Mouse (Mus musculus): Measurements from ENCODE around the gene Tph2. TPM values are rescaled to one million over a fixed set of nuclear protein-coding genes. Genes with fewer than 3 reads are reported as not detected.
"Not testable (repeated sequence)": the region's sequence is repeated elsewhere in the genome, so short reads cannot be mapped to it uniquely, and the experiment has no call there.

The Tph2 gene
- polyA plus RNA-seq (2016; fragmentation: Nextera tagmentation; extraction: Ambion mirVana) = 0.07 and 0.16 TPM in 2 replicates

GRCm38 (mm10) chr10:115184697-115185096 lies at the start of gene Tph2:
Tph2 (minus strand) TSS chr10:115185022.
- H3K4me1 ChIP-seq = 0 out of 2 replicates have a peak, but pooled peaks cover 3% of the 10 kb centered on the region
- H3K9me3 ChIP-seq (replicated peaks) = no peaks in the 10 kb centered on the region
- WGBS = 8% methylated on average over 9 of the region's 9 CpGs

GRCm38 (mm10) chr10:115233798-115234197 lies 49.0 kb upstream of the Tph2 start:
- no peaks in the 10 kb centered on the region for H3K27me3 ChIP-seq (ENCODE audit: low read depth, poor library complexity, severe bottlenecking)
- no peak overlapping the region for H3K4me3 ChIP-seq
- DNase-seq (ENCODE audit: low spot score) = no peak
- no peak overlapping the region for H3K27ac ChIP-seq (replicated peaks)
- no peaks in the 10 kb centered on the region for H3K4me1 ChIP-seq
- peaks cover 50% of the 10 kb centered on the region for H3K36me3 ChIP-seq
- H3K9me3 ChIP-seq (replicated peaks) = no peaks in the 10 kb centered on the region
- WGBS = 91% methylated on average over 3 of the region's 3 CpGs

More at GRCm38 (mm10) chr10:115184697-115185096, at the start of gene Tph2:
- Histone ChIP-seq H3K27me3 (ENCODE audit: low read depth, poor library complexity, severe bottlenecking) (no peaks in the 10 kb centered on the region), H3K27ac (replicated peaks) (no peak within 1 kb of the TSS), H3K36me3 (no peaks in the 10 kb centered on the region), H3K4me3 (no peak within 1 kb of the TSS)
- DNase-seq (ENCODE audit: low spot score) = peak; percentile 80

GRCm38 (mm10) chr10:115232513-115232912 lies 47.7 kb upstream of the Tph2 start:
- no peak for DNase-seq (ENCODE audit: low spot score)
- no peaks in the 10 kb centered on the region for H3K4me1 ChIP-seq
- peaks cover 48% of the 10 kb centered on the region for H3K36me3 ChIP-seq
- no peak overlapping the region for H3K27ac ChIP-seq (replicated peaks)
- no peak overlapping the region for H3K4me3 ChIP-seq
- no peaks in the 10 kb centered on the region for H3K27me3 ChIP-seq (ENCODE audit: low read depth, poor library complexity, severe bottlenecking)
- H3K9me3 ChIP-seq (replicated peaks) = no peaks in the 10 kb centered on the region
- WGBS = 94% methylated on average over 3 of the region's 3 CpGs

GRCm38 (mm10) chr10:115229023-115229422 lies 44.2 kb upstream of the Tph2 start:
- Histone ChIP-seq H3K4me3 (no peak overlapping the region), H3K9me3 (replicated peaks) (no peaks in the 10 kb centered on the region), H3K27ac (replicated peaks) (no peak overlapping the region), H3K4me1 (no peaks in the 10 kb centered on the region), H3K36me3 (peaks cover 40% of the 10 kb centered on the region), H3K27me3 (ENCODE audit: low read depth, poor library complexity, severe bottlenecking) (no peaks in the 10 kb centered on the region)
- 92% methylated on average over 9 of the region's 9 CpGs for WGBS
- no peak for DNase-seq (ENCODE audit: low spot score)

- no peak overlapping the region for H3K4me3 ChIP-seq
- H3K36me3 ChIP-seq = peaks cover 26% of the 10 kb centered on the region
- 92% methylated on average over 7 of the region's 7 CpGs for WGBS
- no peak overlapping the region for H3K27ac ChIP-seq (replicated peaks)
- no peaks in the 10 kb centered on the region for H3K4me1 ChIP-seq
- no peak for DNase-seq (ENCODE audit: low spot score)
- H3K27me3 ChIP-seq (ENCODE audit: low read depth, poor library complexity, severe bottlenecking) = no peaks in the 10 kb centered on the region
- no peaks in the 10 kb centered on the region for H3K9me3 ChIP-seq (replicated peaks)
Measured at GRCm38 (mm10) chr10:115226586-115226985, 41.8 kb upstream of the Tph2 start.

DNA sequence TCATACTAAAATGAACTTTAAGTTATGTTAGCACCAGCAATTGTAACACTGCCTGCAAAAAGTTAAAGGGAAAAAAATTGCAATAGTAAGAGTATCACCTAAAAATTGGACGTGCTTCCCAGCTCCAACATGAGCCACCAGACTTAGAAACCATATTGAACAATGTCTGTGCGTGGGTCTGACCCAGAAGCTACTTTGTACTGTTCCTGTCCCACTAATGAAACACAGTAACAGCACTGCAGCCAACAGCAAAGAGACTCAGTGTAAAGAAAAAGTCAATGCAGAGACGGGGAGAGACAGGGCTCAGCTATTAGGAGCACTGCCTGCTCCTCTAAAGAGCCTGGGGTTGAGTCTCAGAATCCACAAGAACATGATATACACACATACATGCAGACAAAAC lies 39.0 kb upstream of the Tph2 start:
- no peak for DNase-seq (ENCODE audit: low spot score)
- Histone ChIP-seq H3K4me3 (no peak overlapping the region), H3K27ac (replicated peaks) (no peak overlapping the region), H3K9me3 (replicated peaks) (no peaks in the 10 kb centered on the region), H3K27me3 (ENCODE audit: low read depth, poor library complexity, severe bottlenecking) (no peaks in the 10 kb centered on the region), H3K4me1 (no peaks in the 10 kb centered on the region), H3K36me3 (peaks cover 35% of the 10 kb centered on the region)
- 90% methylated on average over 3 of the region's 3 CpGs for WGBS

- WGBS = 98% methylated on average over 11 of the region's 11 CpGs
- Histone ChIP-seq H3K4me3 (no peak overlapping the region), H3K36me3 (peaks cover 77% of the 10 kb centered on the region), H3K9me3 (replicated peaks) (no peaks in the 10 kb centered on the region), H3K27me3 (ENCODE audit: low read depth, poor library complexity, severe bottlenecking) (no peaks in the 10 kb centered on the region), H3K27ac (replicated peaks) (no peak overlapping the region), H3K4me1 (no peaks in the 10 kb centered on the region)
- DNase-seq (ENCODE audit: low spot score) = no peak
Measured at GRCm38 (mm10) chr10:115212916-115213580, 28.2 kb upstream of the Tph2 start.

- Histone ChIP-seq H3K27me3 (ENCODE audit: low read depth, poor library complexity, severe bottlenecking) (no peaks in the 10 kb centered on the region), H3K4me3 (no peak overlapping the region), H3K36me3 (peaks cover 56% of the 10 kb centered on the region), H3K27ac (replicated peaks) (no peak overlapping the region), H3K4me1 (no peaks in the 10 kb centered on the region), H3K9me3 (replicated peaks) (no peaks in the 10 kb centered on the region)
- no peak for DNase-seq (ENCODE audit: low spot score)
- WGBS = 92% methylated on average over 3 of the region's 3 CpGs
Measured at GRCm38 (mm10) chr10:115205825-115206224, 21.0 kb upstream of the Tph2 start.

DNA sequence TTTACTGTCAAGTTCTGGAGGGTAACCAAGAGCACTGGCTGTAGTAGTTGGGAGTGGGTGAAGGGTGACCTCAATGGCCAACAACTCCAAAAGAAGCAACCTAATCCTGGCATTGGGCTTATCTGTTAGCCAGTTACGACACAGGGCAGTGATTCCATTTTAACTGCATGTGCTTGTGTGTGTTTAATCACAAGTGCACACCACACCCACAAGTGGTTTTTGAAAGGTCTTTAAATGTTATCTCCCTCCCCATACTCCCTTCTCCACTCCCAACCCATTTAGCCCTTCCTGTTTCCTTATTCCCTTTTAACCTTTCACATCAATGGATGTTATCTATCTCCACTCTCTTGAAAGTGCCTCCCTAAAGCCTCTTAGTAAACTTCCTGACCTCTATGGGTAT lies 20.5 kb upstream of the Tph2 start:
- H3K4me1 ChIP-seq = no peaks in the 10 kb centered on the region
- H3K27me3 ChIP-seq (ENCODE audit: low read depth, poor library complexity, severe bottlenecking) = no peaks in the 10 kb centered on the region
- H3K4me3 ChIP-seq = no peak overlapping the region
- H3K36me3 ChIP-seq = peaks cover 56% of the 10 kb centered on the region
- H3K9me3 ChIP-seq (replicated peaks) = no peaks in the 10 kb centered on the region
- H3K27ac ChIP-seq (replicated peaks) = no peak overlapping the region
- 90% methylated on average over 1 of the region's 1 CpGs for WGBS
- DNase-seq (ENCODE audit: low spot score) = no peak

DNA sequence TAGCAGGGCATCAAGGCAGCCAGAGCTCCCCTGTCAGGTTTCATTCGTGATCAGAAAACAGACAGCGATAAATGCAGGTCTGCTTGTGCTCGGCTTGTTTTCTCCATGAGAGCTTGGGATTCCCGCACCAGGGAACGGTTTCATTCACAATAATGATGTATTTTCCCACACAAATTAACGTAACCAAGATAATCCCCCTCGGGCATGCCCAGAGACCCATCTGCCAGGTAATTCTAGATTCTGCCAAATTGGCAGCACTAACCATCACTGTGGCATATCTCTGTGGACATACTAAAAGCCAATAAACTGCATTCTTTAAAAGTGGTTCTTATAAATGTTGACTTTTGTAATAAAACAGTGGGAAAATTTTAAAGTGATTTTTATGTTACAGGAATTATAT lies 6.4 kb upstream of the Tph2 start:
- no peaks in the 10 kb centered on the region for H3K4me1 ChIP-seq
- no peak for DNase-seq (ENCODE audit: low spot score)
- 92% methylated on average over 7 of the region's 7 CpGs for WGBS
- H3K36me3 ChIP-seq = no peaks in the 10 kb centered on the region
- H3K27ac ChIP-seq (replicated peaks) = no peak overlapping the region
- H3K9me3 ChIP-seq (replicated peaks) = no peaks in the 10 kb centered on the region
- no peaks in the 10 kb centered on the region for H3K27me3 ChIP-seq (ENCODE audit: low read depth, poor library complexity, severe bottlenecking)
- H3K4me3 ChIP-seq = no peak overlapping the region

DNA sequence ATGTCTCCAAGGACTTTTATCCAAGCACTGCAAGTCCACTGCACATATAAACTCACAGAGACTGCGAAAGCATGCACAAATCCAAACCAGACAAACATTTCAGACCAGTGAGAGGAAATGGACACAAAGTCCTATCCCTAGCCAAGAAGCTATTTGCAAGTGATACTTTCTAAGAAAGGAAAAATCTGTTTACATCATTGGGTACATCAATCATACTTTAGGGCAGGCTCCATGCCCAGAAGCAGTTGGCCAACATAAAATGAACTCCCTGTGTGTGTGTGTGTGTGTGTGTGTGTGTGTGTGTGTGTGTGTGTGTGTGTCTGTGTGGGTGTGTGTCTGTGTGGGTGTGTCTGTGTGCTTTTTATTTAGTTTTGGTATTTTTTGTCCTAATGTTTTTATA lies 2.6 kb upstream of the Tph2 start:
- H3K9me3 ChIP-seq (replicated peaks) = no peaks in the 10 kb centered on the region
- no peak overlapping the region for H3K4me3 ChIP-seq
- no peaks in the 10 kb centered on the region for H3K27me3 ChIP-seq (ENCODE audit: low read depth, poor library complexity, severe bottlenecking)
- no peak overlapping the region for H3K27ac ChIP-seq (replicated peaks)
- DNase-seq (ENCODE audit: low spot score) = no peak
- 87% methylated on average over 1 of the region's 1 CpGs for WGBS
- H3K36me3 ChIP-seq = no peaks in the 10 kb centered on the region
- H3K4me1 ChIP-seq = 0 out of 2 replicates have a peak, but pooled peaks cover 3% of the 10 kb centered on the region

GRCm38 (mm10) chr10:115181034-115181433 lies 3.8 kb downstream of the Tph2 start:
- 80% methylated on average over 3 of the region's 3 CpGs for WGBS
- no peak for DNase-seq (ENCODE audit: low spot score)

DNA sequence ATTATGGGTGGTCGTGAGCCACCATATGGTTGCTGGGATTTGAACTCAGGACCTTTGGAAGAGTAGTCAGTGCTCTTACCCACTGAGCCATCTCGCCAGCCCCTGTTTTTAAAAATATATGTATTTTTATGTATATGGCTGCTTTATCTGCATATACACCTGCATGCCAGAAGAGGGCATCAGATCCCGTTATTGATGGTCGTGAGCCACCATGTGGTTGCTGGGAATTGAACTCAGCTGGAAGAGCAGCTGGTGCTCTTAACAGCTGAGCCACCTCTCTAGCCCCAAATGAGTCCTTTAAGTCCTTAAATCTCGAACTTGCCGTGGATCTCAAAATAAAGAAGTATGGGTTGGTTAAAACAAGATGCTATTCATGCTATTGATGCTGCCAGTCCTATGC lies 6.8 kb downstream of the Tph2 start:
- not testable (repeated sequence) for H3K4me1 ChIP-seq; DNase-seq (ENCODE audit: low spot score); H3K9me3 ChIP-seq (replicated peaks); H3K4me3 ChIP-seq; H3K27me3 ChIP-seq (ENCODE audit: low read depth, poor library complexity, severe bottlenecking); H3K36me3 ChIP-seq; H3K27ac ChIP-seq (replicated peaks)
- 67% methylated on average over 6 of the region's 6 CpGs for WGBS

More at GRCm38 (mm10) chr10:115181034-115181433, 3.8 kb downstream of the Tph2 start:
- Histone ChIP-seq H3K9me3 (replicated peaks) (no peaks in the 10 kb centered on the region), H3K36me3 (no peaks in the 10 kb centered on the region), H3K27ac (replicated peaks) (no peak overlapping the region), H3K4me1 (0 out of 2 replicates have a peak, but pooled peaks cover 3% of the 10 kb centered on the region), H3K27me3 (ENCODE audit: low read depth, poor library complexity, severe bottlenecking) (no peaks in the 10 kb centered on the region), H3K4me3 (no peak overlapping the region)
